ENCODE assay signal across 9 mouse cellular contexts in genomic region chr2:157070365-157070764, GRCm38 (mm10). TPM values are rescaled to one million over a fixed set of nuclear protein-coding genes. Genes with fewer than 3 reads are reported as not detected.
DNase-seq lines count a peak whose midpoint lies in the region; ATAC-seq lines count a peak whose summit lies in the region.
"Had no signal": no experiment of that assay in that cellular context is flagged by ENCODE, and none has a peak within 500 bp of the region (broad histone marks: within the 10 kb centered on the region; RNA-seq: fewer than 3 reads in every experiment).

No protein-coding gene starts in this region.

- H3K27ac ChIP-seq in forebrain, embryonic 15.5 days (replicated peaks), result peak overlapping the region; percentile 35

- WGBS in forebrain, embryonic 15.5 days, result 24% methylated on average over 9 of the region's 9 CpGs

- peaks cover 95% of the 10 kb centered on the region for H3K4me1 ChIP-seq in forebrain, embryonic 15.5 days

- H3K9me3 ChIP-seq in forebrain, embryonic 15.5 days, result no peaks in the 10 kb centered on the region

- H3K4me2 ChIP-seq in forebrain, embryonic 15.5 days (replicated peaks), result 0 out of 2 replicates have a peak overlapping the region, but pooled peaks have one; percentile 1

- peak; percentile 79 for DNase-seq in cerebellum, adult 11-12 months
- no peak for DNase-seq in cerebellum, postnatal 4 days (ENCODE audit: low spot score in 2 of 2)
- peak; percentile 54 to 58 for DNase-seq in adrenal gland, adult 18-20 months (ENCODE audit: low spot score in 2 of 2)
- DNase-seq in kidney, adult 9 months, result peak; percentile 49
- DNase-seq in lung, postnatal 10 days, result peak; percentile 93
- no peak for DNase-seq in B cell, adult 2 months

- peak overlapping the region; percentile 11; the same call in 1 of the 2 replicates for H3K9ac ChIP-seq in forebrain, embryonic 15.5 days (replicated peaks)

- ATAC-seq in forebrain, embryonic 15.5 days (replicated peaks), result no peak; the same call in 1 of the 2 replicates
- ATAC-seq in erythroblast, adult 5-6 weeks (replicated peaks; ENCODE audit: low FRiP score, poor library complexity, severe bottlenecking), result no peak

- H3K36me3 ChIP-seq in forebrain, embryonic 15.5 days, result peaks cover 8% of the 10 kb centered on the region

- H3K4me3 ChIP-seq in forebrain, embryonic 15.5 days, result no peak overlapping the region
- H3K4me3 ChIP-seq: erythroblast, embryonic 14.5 days had no signal

- H3K27me3 ChIP-seq in forebrain, embryonic 15.5 days, result no peaks in the 10 kb centered on the region

RNA-seq across cellular contexts. Expression of gene Soga1, which starts 8.7 kb away (rescaled TPM):
- total RNA-seq in adrenal gland, adult 18-20 months (2021), result 10 to 100 TPM; 31.4 to 36.2 TPM
- 5.7 and 8.2 TPM in 2 replicates for polyA plus RNA-seq in forebrain, embryonic 15.5 days (2015; fragmentation: Nextera tagmentation; extraction: Ambion mirVana)
- total RNA-seq in erythroblast, adult 5-6 weeks (2015; ENCODE audit: low replicate concordance), result 0.21 and 1.3 TPM in 2 replicates
- 0.56 and 1.1 TPM in 2 replicates for total RNA-seq in erythroblast, adult 5-6 weeks (2017; ENCODE audit: low replicate concordance)

RNA-seq across cellular contexts. Expression of gene Tldc2, which starts 16.5 kb away (rescaled TPM):
- total RNA-seq in adrenal gland, adult 18-20 months (2021), result not detected
- polyA plus RNA-seq in forebrain, embryonic 15.5 days (2015; fragmentation: Nextera tagmentation; extraction: Ambion mirVana), result not detected in 2 replicates
- not detected in 2 replicates for total RNA-seq in erythroblast, adult 5-6 weeks (2015; ENCODE audit: low replicate concordance)
- total RNA-seq in erythroblast, adult 5-6 weeks (2017; ENCODE audit: low replicate concordance), result not detected in 2 replicates
- polyA plus RNA-seq: erythroblast, embryonic 14.5 days had no signal

Comparison
In these comparisons a context has a peak if more than half of its experiments do, and no peak if none do; other contexts are left out.
1. DNase-seq: peak in cerebellum, adult 11-12 months (single experiment), adrenal gland, adult 18-20 months (2 of 2), kidney, adult 9 months (single experiment) and lung, postnatal 10 days (single experiment); none in cerebellum, postnatal 4 days (0 of 2) and B cell, adult 2 months (0 of 2).
2. RNA of gene Soga1, which starts 8.7 kb away (total RNA-seq): 31.4 to 36.2 TPM in adrenal gland, adult 18-20 months; 0.21 to 1.3 TPM in erythroblast, adult 5-6 weeks; every median in the first group is over 10 times any median in the second.